Mouse (Mus musculus): ENCODE data around the gene Mfsd12. TPM values are rescaled to one million over a fixed set of nuclear protein-coding genes. Genes with fewer than 3 reads are reported as not detected.

The Mfsd12 gene
- polyA plus RNA-seq, 1 experiment from 2014 or later = 4.1 TPM

- DNase-seq (ENCODE audit: low spot score) (peak; percentile 42), ATAC-seq (no peak)
- Histone ChIP-seq H3K27ac (ENCODE audit: low read depth, low read length) (no peak overlapping the region), H3K4me2 (ENCODE audit: low read length) (no peak overlapping the region), H3K9me3 (replicated peaks; ENCODE audit: control insufficient read depth, low read length) (no peaks in the 10 kb centered on the region), H3K36me3 (ENCODE audit: control insufficient read depth, insufficient read depth, low read length) (peaks cover 37% of the 10 kb centered on the region), H3K4me1 (ENCODE audit: control insufficient read depth, insufficient read depth, low read length) (peaks cover 34% of the 10 kb centered on the region), H3K27me3 (replicated peaks; ENCODE audit: control insufficient read depth, insufficient read depth, low read length) (0 out of 2 replicates have a peak, but pooled peaks cover 5% of the 10 kb centered on the region), H3K4me3 (ENCODE audit: low read depth, low read length) (no peak overlapping the region), H3K9ac (ENCODE audit: low read length) (no peak overlapping the region)
- 47% methylated on average over 13 of the region's 13 CpGs for WGBS
These were observed 48.4 kb downstream of the Mfsd12 start for GRCm38 (mm10) chr10:81405588-81406201.

DNA sequence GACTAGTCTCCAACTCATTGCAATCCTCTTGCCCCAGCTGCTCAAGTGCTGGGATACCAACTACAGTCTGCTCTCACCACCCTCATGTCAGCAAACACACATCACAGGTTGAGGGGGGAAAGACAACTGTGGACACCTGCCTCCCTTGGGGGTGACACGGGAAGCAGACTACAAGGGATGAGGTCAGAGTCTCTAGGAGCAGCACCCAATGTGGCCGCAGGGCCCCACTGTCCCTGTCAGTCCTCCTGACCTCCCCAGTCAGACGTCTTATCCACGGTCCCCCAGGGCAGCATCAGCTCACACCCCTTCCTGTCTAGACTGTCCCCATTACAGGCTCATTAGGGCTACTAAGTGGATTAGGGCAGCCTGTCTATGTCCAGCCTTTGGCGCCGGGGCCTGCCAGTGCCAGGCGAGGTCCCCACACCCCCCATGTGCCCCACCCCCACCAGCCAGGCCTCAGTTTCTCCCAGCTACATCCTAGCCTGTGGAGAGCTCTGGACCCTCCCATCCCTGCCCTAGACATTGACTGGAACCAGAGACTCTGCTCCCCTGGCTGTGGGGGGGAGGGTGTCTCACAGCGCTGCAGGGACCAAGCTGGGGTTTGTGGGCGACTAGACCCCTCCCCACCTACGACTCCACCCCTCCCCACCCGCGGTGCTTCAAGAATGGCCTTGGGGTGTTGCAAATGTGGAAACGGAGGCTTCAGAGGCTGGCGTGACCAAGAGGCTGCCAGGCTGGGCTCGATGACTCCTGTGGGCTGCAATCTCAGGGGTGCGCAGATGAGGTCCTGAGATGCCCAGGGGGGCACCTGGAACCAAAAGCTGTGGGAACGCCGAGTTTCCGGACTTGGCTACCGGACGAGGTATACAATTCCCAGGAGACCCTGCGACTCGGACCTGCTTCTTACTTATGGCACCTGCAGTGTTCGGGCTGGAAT is 49.5 kb downstream of the Mfsd12 start:
- ATAC-seq (no peak), DNase-seq (ENCODE audit: low spot score) (no peak)
- Histone ChIP-seq H3K36me3 (ENCODE audit: control insufficient read depth, insufficient read depth, low read length) (peaks cover 37% of the 10 kb centered on the region), H3K4me2 (ENCODE audit: low read length) (0 out of 2 replicates have a peak overlapping the region, but pooled peaks have one; percentile 16), H3K9me3 (replicated peaks; ENCODE audit: control insufficient read depth, low read length) (no peaks in the 10 kb centered on the region), H3K4me3 (ENCODE audit: low read depth, low read length) (no peak overlapping the region), H3K4me1 (ENCODE audit: control insufficient read depth, insufficient read depth, low read length) (peaks cover 31% of the 10 kb centered on the region), H3K9ac (ENCODE audit: low read length) (peak overlapping the region; percentile 32; the same call in 1 of the 2 replicates), H3K27me3 (replicated peaks; ENCODE audit: control insufficient read depth, insufficient read depth, low read length) (0 out of 2 replicates have a peak, but pooled peaks cover 5% of the 10 kb centered on the region), H3K27ac (ENCODE audit: low read depth, low read length) (no peak overlapping the region)
- 31% methylated on average over 23 of the region's 24 CpGs for WGBS

GRCm38 (mm10) chr10:81407539-81408423 is 50.5 kb downstream of the Mfsd12 start:
- H3K27ac ChIP-seq (ENCODE audit: low read depth, low read length) = no peak overlapping the region
- WGBS = 30% methylated on average over 31 of the region's 31 CpGs
- peak; percentile 78 for DNase-seq (ENCODE audit: low spot score)
- no peak for ATAC-seq
- H3K27me3 ChIP-seq (replicated peaks; ENCODE audit: control insufficient read depth, insufficient read depth, low read length) = 0 out of 2 replicates have a peak, but pooled peaks cover 5% of the 10 kb centered on the region
- H3K9me3 ChIP-seq (replicated peaks; ENCODE audit: control insufficient read depth, low read length) = no peaks in the 10 kb centered on the region
- peak overlapping the region; percentile 32 for H3K9ac ChIP-seq (ENCODE audit: low read length)
- H3K4me3 ChIP-seq (ENCODE audit: low read depth, low read length) = no peak overlapping the region
- 0 out of 2 replicates have a peak overlapping the region, but pooled peaks have one; percentile 16 for H3K4me2 ChIP-seq (ENCODE audit: low read length)
- H3K36me3 ChIP-seq (ENCODE audit: control insufficient read depth, insufficient read depth, low read length) = peaks cover 37% of the 10 kb centered on the region
- H3K4me1 ChIP-seq (ENCODE audit: control insufficient read depth, insufficient read depth, low read length) = peaks cover 22% of the 10 kb centered on the region

DNA sequence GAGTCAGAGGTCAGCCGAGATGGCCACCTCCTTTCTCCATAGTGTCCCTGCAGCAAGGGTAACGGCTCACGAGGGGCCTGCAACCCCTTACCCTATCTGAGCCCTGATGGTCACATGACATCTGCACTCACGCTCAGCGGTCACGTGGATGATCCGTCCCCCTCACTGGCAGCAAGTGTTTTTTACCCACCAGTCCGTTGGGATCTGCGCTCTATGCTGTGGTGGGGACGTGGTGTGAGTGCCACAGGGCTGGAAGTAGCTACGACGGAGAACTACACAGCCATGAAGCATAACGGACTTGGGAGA is 51.1 kb downstream of the Mfsd12 start:
- H3K4me3 ChIP-seq (ENCODE audit: low read depth, low read length) = no peak overlapping the region

GRCm38 (mm10) chr10:81408871-81409291 is 51.6 kb downstream of the Mfsd12 start:
- Histone ChIP-seq H3K4me2 (ENCODE audit: low read length) (no peak overlapping the region), H3K36me3 (ENCODE audit: control insufficient read depth, insufficient read depth, low read length) (peaks cover 30% of the 10 kb centered on the region), H3K9ac (ENCODE audit: low read length) (no peak overlapping the region), H3K4me1 (ENCODE audit: control insufficient read depth, insufficient read depth, low read length) (peaks cover 16% of the 10 kb centered on the region), H3K4me3 (ENCODE audit: low read depth, low read length) (no peak overlapping the region), H3K27ac (ENCODE audit: low read depth, low read length) (no peak overlapping the region), H3K27me3 (replicated peaks; ENCODE audit: control insufficient read depth, insufficient read depth, low read length) (0 out of 2 replicates have a peak, but pooled peaks cover 5% of the 10 kb centered on the region), H3K9me3 (replicated peaks; ENCODE audit: control insufficient read depth, low read length) (no peaks in the 10 kb centered on the region)
- DNase-seq (ENCODE audit: low spot score) = peak; percentile 63
- peak; percentile 40; the same call in 1 of the 2 replicates for ATAC-seq
- WGBS = 17% methylated on average over 7 of the region's 9 CpGs

More for the DNA sequence above, 51.1 kb downstream of the Mfsd12 start:
- Histone ChIP-seq H3K27me3 (replicated peaks; ENCODE audit: control insufficient read depth, insufficient read depth, low read length) (0 out of 2 replicates have a peak, but pooled peaks cover 5% of the 10 kb centered on the region), H3K9me3 (replicated peaks; ENCODE audit: control insufficient read depth, low read length) (no peaks in the 10 kb centered on the region), H3K4me1 (ENCODE audit: control insufficient read depth, insufficient read depth, low read length) (peaks cover 16% of the 10 kb centered on the region), H3K9ac (ENCODE audit: low read length) (no peak overlapping the region; the same call in 1 of the 2 replicates), H3K27ac (ENCODE audit: low read depth, low read length) (no peak overlapping the region), H3K4me2 (ENCODE audit: low read length) (no peak overlapping the region), H3K36me3 (ENCODE audit: control insufficient read depth, insufficient read depth, low read length) (peaks cover 34% of the 10 kb centered on the region)
- WGBS = 58% methylated on average over 13 of the region's 13 CpGs
- ATAC-seq (no peak), DNase-seq (ENCODE audit: low spot score) (no peak)

DNA sequence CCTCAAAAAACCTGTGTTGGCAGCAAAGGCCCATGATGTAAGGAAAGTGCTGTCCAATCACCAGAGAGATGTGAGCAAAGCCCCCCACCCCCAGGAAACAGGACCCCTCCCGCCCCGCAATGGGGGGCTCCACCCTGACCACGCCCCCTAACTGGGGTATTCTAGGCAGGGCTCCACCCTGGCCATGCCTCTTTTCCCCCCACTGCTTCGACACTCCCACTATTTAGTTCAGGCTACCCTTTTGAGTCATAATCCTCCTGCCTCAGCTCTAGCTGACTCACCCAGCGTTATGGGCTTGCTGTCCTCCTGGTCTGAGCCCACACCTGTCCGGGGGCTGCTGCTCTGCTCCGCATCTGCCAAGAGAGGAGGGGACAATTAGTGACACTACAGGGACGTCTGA is 52.0 kb downstream of the Mfsd12 start:
- no peak for ATAC-seq
- peaks cover 21% of the 10 kb centered on the region for H3K4me1 ChIP-seq (ENCODE audit: control insufficient read depth, insufficient read depth, low read length)
- WGBS = 13% methylated on average over 8 of the region's 8 CpGs
- no peak overlapping the region for H3K9ac ChIP-seq (ENCODE audit: low read length)
- H3K27ac ChIP-seq (ENCODE audit: low read depth, low read length) = no peak overlapping the region
- DNase-seq (ENCODE audit: low spot score) = no peak
- H3K27me3 ChIP-seq (replicated peaks; ENCODE audit: control insufficient read depth, insufficient read depth, low read length) = 0 out of 2 replicates have a peak, but pooled peaks cover 5% of the 10 kb centered on the region
- no peak overlapping the region for H3K4me3 ChIP-seq (ENCODE audit: low read depth, low read length)
- H3K36me3 ChIP-seq (ENCODE audit: control insufficient read depth, insufficient read depth, low read length) = peaks cover 26% of the 10 kb centered on the region
- H3K4me2 ChIP-seq (ENCODE audit: low read length) = no peak overlapping the region
- no peaks in the 10 kb centered on the region for H3K9me3 ChIP-seq (replicated peaks; ENCODE audit: control insufficient read depth, low read length)

DNA sequence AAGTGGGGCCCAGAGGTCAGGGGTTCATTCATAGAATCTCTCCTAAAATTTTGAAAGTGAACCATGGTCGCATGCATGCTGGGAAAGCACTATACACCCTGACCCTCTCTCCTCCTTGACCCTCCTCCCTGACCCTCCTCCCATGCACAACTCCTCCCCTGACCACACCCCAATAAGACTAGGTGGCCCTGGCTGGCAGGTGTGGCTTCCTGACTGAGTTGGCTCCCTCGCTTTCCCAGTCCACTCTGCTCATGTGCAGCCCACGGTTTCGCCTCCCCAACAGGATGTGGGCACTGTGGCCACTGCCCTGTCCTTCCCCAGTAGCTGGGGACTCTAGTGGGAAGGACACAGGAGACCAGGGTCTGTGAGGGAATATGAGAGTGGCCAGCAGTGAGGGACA is 53.1 kb downstream of the Mfsd12 start:
- DNase-seq (ENCODE audit: low spot score) = no peak
- Histone ChIP-seq H3K4me2 (ENCODE audit: low read length) (no peak overlapping the region), H3K27me3 (replicated peaks; ENCODE audit: control insufficient read depth, insufficient read depth, low read length) (0 out of 2 replicates have a peak, but pooled peaks cover 5% of the 10 kb centered on the region), H3K36me3 (ENCODE audit: control insufficient read depth, insufficient read depth, low read length) (peaks cover 20% of the 10 kb centered on the region), H3K27ac (ENCODE audit: low read depth, low read length) (no peak overlapping the region), H3K9me3 (replicated peaks; ENCODE audit: control insufficient read depth, low read length) (no peaks in the 10 kb centered on the region), H3K4me1 (ENCODE audit: control insufficient read depth, insufficient read depth, low read length) (peaks cover 25% of the 10 kb centered on the region), H3K4me3 (ENCODE audit: low read depth, low read length) (no peak overlapping the region), H3K9ac (ENCODE audit: low read length) (no peak overlapping the region; the same call in 1 of the 2 replicates)
- 63% methylated on average over 4 of the region's 4 CpGs for WGBS
- ATAC-seq = no peak

- no peak overlapping the region for H3K9ac ChIP-seq (ENCODE audit: low read length)
- 0 out of 2 replicates have a peak, but pooled peaks cover 5% of the 10 kb centered on the region for H3K27me3 ChIP-seq (replicated peaks; ENCODE audit: control insufficient read depth, insufficient read depth, low read length)
- peak overlapping the region; percentile 71; the same call in 1 of the 2 replicates for H3K27ac ChIP-seq (ENCODE audit: low read depth, low read length)
- 83% methylated on average over 9 of the region's 9 CpGs for WGBS
- H3K9me3 ChIP-seq (replicated peaks; ENCODE audit: control insufficient read depth, low read length) = no peaks in the 10 kb centered on the region
- ATAC-seq (no peak), DNase-seq (ENCODE audit: low spot score) (no peak)
- peaks cover 27% of the 10 kb centered on the region for H3K4me1 ChIP-seq (ENCODE audit: control insufficient read depth, insufficient read depth, low read length)
- H3K4me2 ChIP-seq (ENCODE audit: low read length) = no peak overlapping the region
- H3K36me3 ChIP-seq (ENCODE audit: control insufficient read depth, insufficient read depth, low read length) = peaks cover 20% of the 10 kb centered on the region
- no peak overlapping the region for H3K4me3 ChIP-seq (ENCODE audit: low read depth, low read length)
These were observed 53.7 kb downstream of the Mfsd12 start for GRCm38 (mm10) chr10:81410981-81411380.

All from forebrain, embryonic 14.5 days (tissue).